Mouse (Mus musculus): ENCODE measurements around the gene Smo.

Smo gene

DNA sequence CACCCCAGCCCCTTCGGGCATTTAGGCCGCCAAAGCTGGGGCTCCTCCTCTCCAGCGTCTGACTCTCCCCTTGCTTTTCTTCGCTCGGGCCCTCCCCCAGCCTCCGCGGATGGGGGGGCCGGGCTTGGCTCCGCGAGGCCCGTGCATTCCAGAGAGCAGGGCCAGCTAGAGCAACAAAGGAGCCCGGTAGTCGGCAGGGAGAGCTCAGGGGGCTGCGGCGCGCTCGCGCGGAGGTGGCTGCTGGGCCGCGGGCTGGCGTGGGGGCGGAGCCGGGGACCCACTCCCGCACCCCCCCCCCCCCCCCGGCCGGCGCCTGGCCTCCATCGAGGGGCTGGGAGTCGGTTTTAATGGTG, at the start of gene Smo:
TSS of gene Smo (plus strand) at position 168 of the 353 bp plus-strand sequence.
- DNase-seq (ENCODE audit: low spot score in 2 of 2) = peak in 1 of 2 experiments; percentile 30

GRCm38 (mm10) chr6:29685952-29686351, 49.4 kb upstream of the Smo start:
- no peak for DNase-seq (ENCODE audit: low spot score in 2 of 2)

- no peak for DNase-seq (ENCODE audit: low spot score in 2 of 2)
Observed at GRCm38 (mm10) chr6:29689458-29689857, 45.8 kb upstream of the Smo start.

DNA sequence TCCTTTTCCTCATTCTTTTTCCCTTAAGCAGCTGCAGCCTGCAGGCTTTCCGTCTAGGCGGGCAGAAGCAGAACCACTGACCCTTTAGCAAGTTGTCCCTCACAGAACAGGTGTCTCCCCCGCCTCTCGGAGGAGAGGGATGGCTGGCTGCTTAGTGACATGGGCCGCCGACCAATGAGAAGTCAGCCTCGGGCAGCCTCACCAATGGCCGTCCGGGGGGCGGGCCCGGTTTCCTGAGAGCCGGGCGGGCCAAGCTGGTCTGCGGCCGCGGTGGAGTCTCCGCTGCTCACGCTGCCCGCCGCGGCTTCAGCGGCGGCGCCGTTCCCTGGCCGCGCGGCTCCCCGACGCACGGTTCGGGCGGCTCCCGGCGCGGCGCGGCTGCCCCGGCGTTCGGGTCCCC, 41.4 kb upstream of the Smo start, which contains the start of gene Tspan33:
TSS of gene Tspan33 (plus strand) at position 270 of the 400 bp plus-strand sequence.
- DNase-seq (ENCODE audit: low spot score in 2 of 2) = peak; percentile 91 to 93

DNA sequence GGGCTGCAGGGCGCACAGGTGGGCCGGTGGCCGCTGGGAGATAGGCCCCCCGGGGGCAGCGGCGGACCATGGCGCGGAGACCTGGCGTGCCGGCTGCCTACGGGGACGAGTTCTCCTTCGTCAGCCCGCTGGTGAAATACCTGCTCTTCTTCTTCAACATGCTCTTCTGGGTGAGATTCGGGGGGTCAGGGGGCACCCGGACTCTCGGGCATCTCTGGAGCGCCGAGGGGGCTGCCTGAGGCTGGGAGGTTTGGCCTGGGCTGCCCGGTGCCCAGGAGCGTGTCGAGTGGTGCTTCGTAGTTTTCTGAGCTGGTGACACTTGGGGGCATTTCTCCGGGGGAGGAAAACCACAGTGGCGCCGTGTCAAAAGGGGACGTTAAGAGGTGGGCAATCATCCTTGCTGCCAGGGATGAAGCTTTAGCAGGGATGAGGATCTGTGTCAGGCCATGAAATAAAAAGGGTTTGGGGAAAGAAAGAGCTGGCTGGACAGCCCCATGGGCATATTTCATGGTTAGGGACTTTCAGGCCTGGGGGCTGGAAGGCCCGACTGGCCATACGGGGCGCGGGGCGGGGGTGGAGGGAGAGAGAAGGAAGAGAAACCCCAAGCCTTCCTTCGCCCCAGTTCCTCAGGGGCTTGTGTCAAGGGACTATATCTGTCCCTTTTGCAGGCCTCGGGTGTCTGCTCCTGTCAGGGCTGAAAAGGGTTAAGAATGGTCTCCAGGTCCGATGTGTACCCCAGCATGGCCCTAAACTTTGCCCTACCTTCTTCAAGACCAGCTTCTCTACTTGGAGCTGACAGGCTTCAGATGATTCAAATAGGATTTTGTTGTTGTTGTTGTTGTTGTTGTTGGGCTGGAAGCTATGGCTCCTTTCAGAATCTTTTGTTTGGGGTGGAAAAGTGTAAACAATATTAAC, 40.7 kb upstream of the Smo start:
- no peak for DNase-seq (ENCODE audit: low spot score in 2 of 2)

DNA sequence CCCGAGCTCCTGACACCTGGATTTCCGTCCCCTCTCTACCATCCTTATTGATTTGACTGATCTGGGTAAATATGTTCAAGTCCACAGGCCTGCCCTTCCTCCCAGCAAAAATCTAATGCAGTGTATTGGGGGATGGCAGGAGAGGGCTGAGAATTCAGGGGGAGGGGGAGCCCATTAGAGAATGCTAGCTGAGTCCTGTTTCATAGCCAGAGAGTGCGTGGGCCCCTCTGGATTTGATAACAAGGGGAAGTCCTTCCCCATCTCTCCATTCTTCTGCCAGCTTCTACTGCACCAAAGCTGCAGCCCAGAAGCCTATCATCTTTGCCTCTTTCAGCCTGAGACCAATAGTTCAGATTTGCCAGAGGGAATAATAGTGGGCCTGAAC, 40.0 kb upstream of the Smo start:
- no peak for DNase-seq (ENCODE audit: low spot score in 2 of 2)

GRCm38 (mm10) chr6:29695975-29696374, 39.3 kb upstream of the Smo start:
- no peak for DNase-seq (ENCODE audit: low spot score in 2 of 2)

DNA sequence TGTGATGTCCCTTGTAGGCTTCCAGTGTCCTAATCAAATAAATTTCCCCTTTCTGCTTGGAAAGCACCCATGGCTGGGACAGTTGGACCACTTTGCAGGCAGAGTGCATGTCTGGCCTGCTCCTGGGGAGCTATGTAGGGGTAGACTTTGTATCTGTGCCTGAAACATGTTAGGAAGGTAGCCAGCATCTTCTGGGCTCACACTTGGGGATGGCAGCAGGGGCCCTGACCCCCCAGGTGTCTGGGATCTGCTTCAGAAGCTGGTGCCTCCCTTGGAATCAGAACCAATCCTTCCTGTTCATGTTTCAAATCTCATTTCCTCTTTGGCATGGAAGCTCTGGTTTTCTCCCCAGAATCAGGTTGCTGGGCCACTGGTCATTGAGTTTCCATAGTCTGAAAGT, 38.2 kb upstream of the Smo start:
- no peak for DNase-seq (ENCODE audit: low spot score in 2 of 2)

DNA sequence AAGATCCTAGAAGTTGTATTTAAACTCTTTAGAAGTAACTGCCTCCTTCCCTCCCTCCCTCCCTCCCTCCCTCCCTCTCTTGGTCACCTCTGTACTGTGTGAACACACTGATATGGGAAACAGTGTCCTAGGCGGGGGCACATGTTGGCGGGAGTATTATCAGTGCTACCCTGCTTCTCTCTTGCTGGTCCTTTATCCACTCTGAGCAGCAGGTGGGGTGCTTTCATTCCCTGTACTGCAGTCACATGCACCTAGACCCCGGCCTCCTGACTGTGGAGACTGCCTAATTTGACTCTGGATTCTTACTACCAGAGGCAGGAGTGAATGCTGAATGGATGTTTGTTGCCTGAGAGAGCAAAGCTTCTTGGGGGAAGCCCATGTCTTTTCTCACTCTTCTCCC, 37.8 kb upstream of the Smo start:
- DNase-seq (ENCODE audit: low spot score in 2 of 2) = no peak

GRCm38 (mm10) chr6:29699085-29699745, 36.1 kb upstream of the Smo start:
- DNase-seq (ENCODE audit: low spot score in 2 of 2) = no peak

- DNase-seq (ENCODE audit: low spot score in 2 of 2) = no peak
Observed at GRCm38 (mm10) chr6:29701051-29701450, 34.3 kb upstream of the Smo start.

DNA sequence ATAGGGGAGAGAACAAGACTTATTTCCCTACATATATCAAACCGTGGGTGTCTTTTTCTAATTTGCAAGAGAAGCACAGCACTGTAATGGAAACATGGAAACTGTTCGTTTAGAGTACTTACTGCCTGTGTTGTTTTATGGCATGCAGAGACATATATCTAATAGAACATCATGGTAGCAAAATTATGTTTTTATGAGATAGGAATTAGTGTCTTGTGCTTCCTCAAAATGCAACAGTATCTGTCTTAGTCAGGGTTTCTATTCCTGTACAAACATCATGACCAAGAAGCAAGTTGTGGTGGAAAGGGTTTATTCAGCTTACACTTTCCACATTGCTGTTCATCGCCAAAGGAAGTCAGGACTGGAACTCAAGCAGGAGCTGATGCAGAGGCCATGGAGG, 33.2 kb upstream of the Smo start:
- DNase-seq (ENCODE audit: low spot score in 2 of 2) = no peak

DNA sequence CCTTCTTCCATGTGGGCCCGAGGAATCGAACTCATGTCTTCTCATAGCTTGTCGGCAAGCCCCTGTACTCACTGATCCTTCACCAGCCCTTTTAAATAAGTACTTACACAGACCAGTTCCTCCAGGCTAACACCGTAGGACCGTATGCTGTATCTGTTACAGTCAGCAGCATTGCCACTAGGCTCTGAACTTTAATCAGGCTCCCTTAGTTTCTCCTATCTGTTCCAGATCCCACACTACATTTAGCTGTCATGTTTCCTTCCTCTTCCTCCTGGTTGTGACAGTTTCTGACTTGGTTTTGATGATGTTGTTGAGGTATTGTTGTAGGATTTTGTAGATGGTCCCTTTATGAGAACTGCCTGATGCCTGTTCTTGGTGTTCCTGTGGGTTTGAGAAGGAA, 31.2 kb upstream of the Smo start:
- DNase-seq (ENCODE audit: low spot score in 2 of 2) = no peak

- DNase-seq (ENCODE audit: low spot score in 2 of 2) = no peak
Observed at GRCm38 (mm10) chr6:29707902-29708301, 27.4 kb upstream of the Smo start.

DNA sequence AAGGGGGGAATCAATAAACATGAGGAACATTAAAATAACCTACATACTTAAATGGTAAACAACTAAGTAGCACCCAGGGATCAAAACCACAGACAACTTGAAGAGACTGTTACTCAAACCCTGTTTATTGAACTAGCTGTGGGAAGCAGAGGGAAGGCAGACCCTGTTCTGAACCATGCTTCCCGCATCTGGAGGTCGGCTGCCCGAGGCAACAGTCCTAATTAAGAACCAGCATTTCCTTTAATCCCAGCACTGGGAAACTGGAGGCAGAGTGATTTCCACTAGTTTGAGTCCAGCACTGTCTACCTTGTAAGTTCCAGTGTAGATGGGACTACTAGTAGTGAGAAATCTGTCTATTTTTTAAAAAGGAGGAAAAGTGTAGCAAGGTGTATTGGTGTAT, 24.0 kb upstream of the Smo start:
- DNase-seq (ENCODE audit: low spot score in 2 of 2) = no peak

GRCm38 (mm10) chr6:29712011-29712584, 23.2 kb upstream of the Smo start:
- peak in 1 of 2 experiments; percentile 48 for DNase-seq (ENCODE audit: low spot score in 2 of 2)

GRCm38 (mm10) chr6:29716624-29717365, 18.5 kb upstream of the Smo start:
- DNase-seq (ENCODE audit: low spot score in 2 of 2) = peak in 1 of 2 experiments; percentile 55

- DNase-seq (ENCODE audit: low spot score in 2 of 2) = peak in 1 of 2 experiments; percentile 28
Observed at GRCm38 (mm10) chr6:29717541-29717940, 17.8 kb upstream of the Smo start.

DNA sequence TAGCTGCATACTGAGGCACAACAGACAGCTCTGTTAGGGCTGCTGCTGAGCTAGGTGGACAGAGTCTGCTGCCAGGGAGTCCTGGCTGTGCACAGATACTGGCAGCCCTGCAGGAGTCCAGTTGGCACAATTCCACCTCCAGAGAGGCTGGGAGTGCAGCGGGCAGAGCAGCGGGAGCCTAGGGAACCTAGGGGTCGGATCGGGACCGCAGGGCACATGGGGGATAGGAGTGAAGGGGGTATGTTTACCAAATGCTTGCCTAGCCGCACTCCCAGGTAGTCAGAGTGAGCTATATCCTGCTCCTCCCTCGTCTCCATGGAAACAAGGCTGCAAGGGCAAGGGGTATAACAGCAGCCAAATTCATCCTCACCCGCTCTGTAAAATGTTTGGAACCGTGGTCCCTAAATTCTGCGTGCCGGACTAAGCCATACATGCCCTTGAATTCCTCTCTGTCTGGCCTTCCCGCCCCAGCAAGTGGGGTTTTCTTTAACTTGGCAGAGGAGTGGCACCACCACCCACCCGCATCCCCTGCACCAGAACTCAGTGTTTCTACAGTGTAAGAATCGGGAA, 17.3 kb upstream of the Smo start:
- DNase-seq (ENCODE audit: low spot score in 2 of 2) = peak in 1 of 2 experiments; percentile 41

GRCm38 (mm10) chr6:29718894-29719329, 16.4 kb upstream of the Smo start:
- DNase-seq (ENCODE audit: low spot score in 2 of 2) = peak; percentile 75 to 79

GRCm38 (mm10) chr6:29721890-29722289, 13.4 kb upstream of the Smo start:
- no peak for DNase-seq (ENCODE audit: low spot score in 2 of 2)
